Mouse (Mus musculus): Measurements from ENCODE around the gene Mrs2. TPM values are rescaled to one million over a fixed set of nuclear protein-coding genes. Genes with fewer than 3 reads are reported as not detected.

Mrs2 gene
- polyA plus RNA-seq (2021; fragmentation: Nextera tagmentation) = 22.7 and 36.7 TPM in 2 replicates
- long read RNA-seq, experiment 1, full-length matches to known transcripts = 12 of 30 reads
- long read RNA-seq, experiment 1, partial matches to known transcripts = 2 of 30 reads
- long read RNA-seq, experiment 1, other reads (novel, unspliced or antisense) = 16 of 30 reads
- long read RNA-seq, experiment 2, full-length matches to known transcripts = 74 of 113 reads
- long read RNA-seq, experiment 2, partial matches to known transcripts = 10 of 113 reads
- long read RNA-seq, experiment 2, other reads (novel, unspliced or antisense) = 29 of 113 reads

GRCm38 (mm10) chr13:25019793-25020539 is at the start of gene Mrs2:
Gene Mrs2 (minus strand): TSS chr13:25020379.

GRCm38 (mm10) chr13:25055873-25056667 is 35.9 kb upstream of the Mrs2 start, which contains the start of gene Dcdc2a:
Gene Dcdc2a (plus strand): TSS chr13:25056004.

GRCm38 (mm10) chr13:24942512-24943282 is 77.5 kb downstream of the Mrs2 start, which contains the start of gene Gpld1:
Gene Gpld1 (plus strand): TSS chr13:24943152.

Other genes starting within 250 kb of the Mrs2 start
- 8.7 and 10.4 TPM in 2 replicates for gene BC005537, start 218.7 kb downstream of the Mrs2 start, polyA plus RNA-seq (2021; fragmentation: Nextera tagmentation)
- gene Acot13, start 188.8 kb downstream of the Mrs2 start, polyA plus RNA-seq (2021; fragmentation: Nextera tagmentation) = 297 and 317 TPM in 2 replicates
- gene Tdp2, start 188.7 kb downstream of the Mrs2 start, polyA plus RNA-seq (2021; fragmentation: Nextera tagmentation) = 15.9 and 16.3 TPM in 2 replicates
- 6.2 and 6.3 TPM in 2 replicates for gene D130043K22Rik, start 175.2 kb downstream of the Mrs2 start, polyA plus RNA-seq (2021; fragmentation: Nextera tagmentation)
- 12.5 and 14.2 TPM in 2 replicates for gene Aldh5a1, start 82.7 kb downstream of the Mrs2 start, polyA plus RNA-seq (2021; fragmentation: Nextera tagmentation)
- gene Gpld1, start 77.2 kb downstream of the Mrs2 start, polyA plus RNA-seq (2021; fragmentation: Nextera tagmentation) = 9.7 and 9.8 TPM in 2 replicates
- 6.2 and 7.2 TPM in 2 replicates for gene Dcdc2a, start 35.6 kb upstream of the Mrs2 start, polyA plus RNA-seq (2021; fragmentation: Nextera tagmentation)